Mouse (Mus musculus) embryonic facial prominence, embryonic 11.5 days (tissue): ENCODE measurements around the gene Alx3. TPM values are rescaled to one million over a fixed set of nuclear protein-coding genes. Genes with fewer than 3 reads are reported as not detected.

Experiments used
- ATAC-seq: fragments of 200-750 bp; cut with Nextera tagmentation; replicated peaks from 2 replicates; pipeline ENCODE4 v1.8.0; 2017; ENCODE audit warnings: low read depth; ENCODE audit not compliant: insufficient number of reproducible peaks, low FRiP score, low TSS enrichment
- DNase-seq: peaks from one replicate; pipeline ENCODE4 v3.0.0-alpha.2; 2015; ENCODE audit warnings: low spot score
- H3K27ac ChIP-seq: fragments of 300-500 bp; sonication (generic); replicated peaks from 2 replicates; pipeline ENCODE4 v1.5.1; 2014; ENCODE audit warnings: mild to moderate bottlenecking, low read depth, low read length, control low read depth
- H3K27me3 ChIP-seq: fragments of 300-500 bp; sonication (generic); 2 replicates; pipeline ENCODE4 v1.6.1; 2014; ENCODE audit warnings: mild to moderate bottlenecking, low read length, moderate library complexity, mixed read lengths; ENCODE audit not compliant: control insufficient read depth, insufficient read depth
- H3K36me3 ChIP-seq: fragments of 300-500 bp; sonication (generic); replicated peaks from 2 replicates; pipeline ENCODE4 v1.6.1; 2014; ENCODE audit warnings: low read depth, mild to moderate bottlenecking, low read length, moderate library complexity, mixed read lengths; ENCODE audit not compliant: control insufficient read depth, insufficient read depth
- H3K4me1 ChIP-seq: fragments of 300-500 bp; sonication (generic); 2 replicates; pipeline ENCODE4 v1.6.1; 2014; ENCODE audit warnings: low read length, mixed read lengths; ENCODE audit not compliant: control insufficient read depth, insufficient read depth
- H3K4me2 ChIP-seq: fragments of 300-500 bp; sonication (generic); 2 replicates; pipeline ENCODE4 v1.6.1; 2014; ENCODE audit warnings: low read depth, mild to moderate bottlenecking, control low read depth, low read length, moderate library complexity
- H3K4me3 ChIP-seq: fragments of 300-500 bp; sonication (generic); 2 replicates; pipeline ENCODE4 v1.5.1; 2014; ENCODE audit warnings: low read depth, low read length, control low read depth
- H3K9ac ChIP-seq: fragments of 300-500 bp; sonication (generic); replicated peaks from 2 replicates; pipeline ENCODE4 v1.6.1; 2014; ENCODE audit warnings: mild to moderate bottlenecking, control low read depth, low read length
- H3K9me3 ChIP-seq: fragments of 300-500 bp; sonication (generic); replicated peaks from 2 replicates; pipeline ENCODE4 v1.6.1; 2016; ENCODE audit warnings: mild to moderate bottlenecking, low read length, inconsistent platforms, mixed read lengths; ENCODE audit not compliant: control insufficient read depth
- WGBS: fragments of 180-500 bp; shearing (Covaris S2); extraction: QIAGEN DNeasy Blood & Tissue Kit; methylation state at CpG from one replicate; pipeline ENCODE4 v1.1.7; 2014; 5-methylcytosine and 5-hydroxymethylcytosine counted together
- polyA plus RNA-seq: library from polyadenylated mRNA; unstranded; fragments of >200 nt; fragmentation: Nextera tagmentation; extraction: Ambion mirVana; gene quantifications from 2 replicates; pipeline ENCODE4 v1.2.1, GENCODE M21; 2014

The Alx3 gene
- polyA plus RNA-seq, 1 experiment from 2014 or later: 34.3 TPM

- 89% methylated on average over 6 of the region's 6 CpGs for WGBS
- H3K36me3 ChIP-seq: peaks cover 20% of the 10 kb centered on the region
- no peak overlapping the region for H3K27ac ChIP-seq
These were observed 25.1 kb downstream of the Alx3 start for GRCm38 (mm10) chr3:107619911-107620310.

DNA sequence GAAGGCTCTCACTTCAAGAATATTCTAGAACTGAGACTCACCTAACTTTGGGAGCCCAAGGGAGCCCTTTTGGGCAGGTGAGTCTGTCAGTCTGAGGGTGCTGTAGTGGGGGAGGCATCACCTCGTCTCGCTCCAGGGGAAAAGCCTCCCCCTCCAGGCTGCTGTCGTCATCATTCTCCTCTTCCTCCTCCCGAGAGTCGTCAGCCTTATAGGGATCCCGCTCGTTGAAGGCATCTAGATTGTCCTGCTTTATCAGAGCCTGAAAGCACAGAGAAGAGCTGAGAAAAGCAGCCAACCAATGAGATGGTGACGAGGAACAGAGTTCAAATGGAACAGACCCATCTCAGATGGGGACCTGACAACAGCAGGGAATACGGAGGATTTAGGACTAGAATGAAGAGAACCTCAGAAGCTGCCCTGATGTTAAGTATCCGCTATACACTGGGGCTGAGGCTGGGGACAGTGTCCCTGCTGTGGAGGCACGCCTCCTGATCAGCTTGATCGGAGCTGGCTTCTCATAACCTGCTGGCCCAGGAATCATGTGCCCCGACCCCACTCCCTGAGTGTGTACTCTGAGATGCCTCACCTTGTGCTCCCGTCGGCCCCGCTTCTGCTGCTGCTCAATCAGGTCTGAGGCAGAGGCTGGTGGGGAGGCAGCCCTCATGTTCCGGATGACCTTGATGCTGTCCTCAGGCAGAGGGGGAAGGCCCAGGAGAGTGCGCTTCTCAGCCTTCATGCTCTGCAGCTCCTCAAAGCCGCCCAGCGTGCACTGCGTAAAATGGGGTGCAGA is 26.6 kb downstream of the Alx3 start:
- Histone ChIP-seq H3K9ac (no peak overlapping the region), H3K4me1 (no peaks in the 10 kb centered on the region), H3K27ac (no peak overlapping the region), H3K4me3 (no peak overlapping the region), H3K4me2 (no peak overlapping the region), H3K9me3 (no peaks in the 10 kb centered on the region), H3K27me3 (no peaks in the 10 kb centered on the region), H3K36me3 (peaks cover 17% of the 10 kb centered on the region)
- no peak for ATAC-seq
- no peak for DNase-seq
- 91% methylated on average over 21 of the region's 21 CpGs for WGBS

More at GRCm38 (mm10) chr3:107619911-107620310, 25.1 kb downstream of the Alx3 start:
- no peaks in the 10 kb centered on the region for H3K9me3 ChIP-seq
- H3K4me3 ChIP-seq: no peak overlapping the region
- ATAC-seq (no peak), DNase-seq (no peak)
- no peaks in the 10 kb centered on the region for H3K4me1 ChIP-seq
- no peak overlapping the region for H3K4me2 ChIP-seq
- H3K27me3 ChIP-seq: no peaks in the 10 kb centered on the region
- H3K9ac ChIP-seq: no peak overlapping the region

- H3K4me3 ChIP-seq: no peak overlapping the region
- peaks cover 17% of the 10 kb centered on the region for H3K36me3 ChIP-seq
- no peak overlapping the region for H3K4me2 ChIP-seq
- DNase-seq (no peak), ATAC-seq (no peak)
- no peaks in the 10 kb centered on the region for H3K9me3 ChIP-seq
- no peaks in the 10 kb centered on the region for H3K4me1 ChIP-seq
- H3K27ac ChIP-seq: no peak overlapping the region
- H3K27me3 ChIP-seq: no peaks in the 10 kb centered on the region
- 93% methylated on average over 7 of the region's 7 CpGs for WGBS
- H3K9ac ChIP-seq: no peak overlapping the region
These were observed 27.7 kb downstream of the Alx3 start for GRCm38 (mm10) chr3:107622537-107622936.

- H3K4me1 ChIP-seq: no peaks in the 10 kb centered on the region
- DNase-seq (no peak), ATAC-seq (no peak)
- H3K4me3 ChIP-seq: no peak overlapping the region
- no peaks in the 10 kb centered on the region for H3K9me3 ChIP-seq
- 91% methylated on average over 8 of the region's 8 CpGs for WGBS
- peaks cover 17% of the 10 kb centered on the region for H3K36me3 ChIP-seq
- no peaks in the 10 kb centered on the region for H3K27me3 ChIP-seq
- no peak overlapping the region for H3K4me2 ChIP-seq
- H3K9ac ChIP-seq: no peak overlapping the region
- no peak overlapping the region for H3K27ac ChIP-seq
These were observed 29.6 kb downstream of the Alx3 start for GRCm38 (mm10) chr3:107624424-107624823.

- Histone ChIP-seq H3K4me3 (no peak overlapping the region), H3K9me3 (no peaks in the 10 kb centered on the region), H3K9ac (no peak overlapping the region), H3K4me2 (no peak overlapping the region), H3K36me3 (peaks cover 12% of the 10 kb centered on the region), H3K27me3 (no peaks in the 10 kb centered on the region), H3K4me1 (no peaks in the 10 kb centered on the region), H3K27ac (no peak overlapping the region)
- 91% methylated on average over 8 of the region's 8 CpGs for WGBS
- no peak for DNase-seq
- ATAC-seq: no peak
These were observed 30.7 kb downstream of the Alx3 start for GRCm38 (mm10) chr3:107625536-107625935.

DNA sequence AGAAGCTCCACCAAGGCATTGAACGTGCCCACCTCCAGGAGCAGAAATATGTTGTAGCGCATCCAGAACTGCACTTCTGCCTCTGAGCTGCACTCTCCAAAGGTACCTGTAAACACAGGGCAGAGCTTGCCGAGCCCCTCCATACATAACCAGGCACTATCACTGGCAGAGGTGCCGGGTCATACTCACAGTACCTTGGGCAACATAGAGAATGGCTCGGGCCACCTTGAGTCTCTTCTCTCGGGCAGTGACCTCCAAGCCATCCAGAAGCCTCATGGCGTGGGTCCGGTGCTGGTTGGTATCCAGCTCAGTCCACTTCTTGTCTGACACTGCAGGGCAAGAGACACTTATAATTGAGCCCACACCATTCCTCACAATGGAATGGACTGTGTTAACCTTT is 31.9 kb downstream of the Alx3 start:
- no peak overlapping the region for H3K4me3 ChIP-seq
- peaks cover 7% of the 10 kb centered on the region for H3K36me3 ChIP-seq
- 94% methylated on average over 8 of the region's 8 CpGs for WGBS
- no peaks in the 10 kb centered on the region for H3K4me1 ChIP-seq
- no peak overlapping the region for H3K4me2 ChIP-seq
- no peaks in the 10 kb centered on the region for H3K27me3 ChIP-seq
- H3K9ac ChIP-seq: no peak overlapping the region
- no peaks in the 10 kb centered on the region for H3K9me3 ChIP-seq
- ATAC-seq (no peak), DNase-seq (no peak)
- H3K27ac ChIP-seq: no peak overlapping the region

GRCm38 (mm10) chr3:107627641-107628040 is 32.8 kb downstream of the Alx3 start:
- Histone ChIP-seq H3K36me3 (peaks cover 7% of the 10 kb centered on the region), H3K4me3 (no peak overlapping the region), H3K4me2 (no peak overlapping the region), H3K4me1 (no peaks in the 10 kb centered on the region), H3K27ac (no peak overlapping the region), H3K9me3 (no peaks in the 10 kb centered on the region), H3K27me3 (no peaks in the 10 kb centered on the region), H3K9ac (no peak overlapping the region)
- WGBS: 91% methylated on average over 7 of the region's 7 CpGs
- DNase-seq (no peak), ATAC-seq (no peak)

DNA sequence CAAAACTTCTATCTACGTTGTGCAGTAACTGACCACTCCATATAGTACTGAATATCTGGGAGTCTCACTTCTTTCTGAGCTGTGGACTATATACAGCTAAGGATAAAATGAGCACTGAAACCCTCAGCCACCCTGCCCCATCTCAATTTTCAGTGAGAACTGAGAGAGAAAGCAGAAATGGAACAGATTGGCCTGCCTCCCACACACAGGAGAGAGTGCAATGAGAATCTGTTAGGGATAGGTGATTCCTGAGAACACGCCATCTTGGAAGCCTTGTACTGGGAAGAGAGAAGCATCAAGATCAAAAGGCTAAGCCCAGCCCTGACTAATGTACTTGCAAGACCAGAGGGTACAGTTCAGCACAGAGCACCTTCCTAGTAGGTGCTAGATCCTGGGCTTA is 33.7 kb downstream of the Alx3 start:
- Histone ChIP-seq H3K36me3 (peaks cover 7% of the 10 kb centered on the region), H3K4me3 (no peak overlapping the region)
- no peak for ATAC-seq

More for the DNA sequence above, 33.7 kb downstream of the Alx3 start:
- WGBS: 93% methylated on average over 2 of the region's 2 CpGs
- no peak overlapping the region for H3K27ac ChIP-seq
- DNase-seq: no peak
- no peaks in the 10 kb centered on the region for H3K27me3 ChIP-seq
- H3K4me1 ChIP-seq: no peaks in the 10 kb centered on the region
- no peak overlapping the region for H3K4me2 ChIP-seq
- H3K9me3 ChIP-seq: no peaks in the 10 kb centered on the region
- no peak overlapping the region for H3K9ac ChIP-seq
